Mouse (Mus musculus) embryo, embryonic 11 days (tissue): Measurements from ENCODE around the gene Icmt.

Source experiments
- DNase-seq: peaks from one replicate; pipeline ENCODE4 v3.0.0-alpha.2; 2015

Gene Icmt

GRCm38 (mm10) chr4:152340584-152341284 is 43.7 kb downstream of the Icmt start:
- DNase-seq: peak; percentile 52

DNA sequence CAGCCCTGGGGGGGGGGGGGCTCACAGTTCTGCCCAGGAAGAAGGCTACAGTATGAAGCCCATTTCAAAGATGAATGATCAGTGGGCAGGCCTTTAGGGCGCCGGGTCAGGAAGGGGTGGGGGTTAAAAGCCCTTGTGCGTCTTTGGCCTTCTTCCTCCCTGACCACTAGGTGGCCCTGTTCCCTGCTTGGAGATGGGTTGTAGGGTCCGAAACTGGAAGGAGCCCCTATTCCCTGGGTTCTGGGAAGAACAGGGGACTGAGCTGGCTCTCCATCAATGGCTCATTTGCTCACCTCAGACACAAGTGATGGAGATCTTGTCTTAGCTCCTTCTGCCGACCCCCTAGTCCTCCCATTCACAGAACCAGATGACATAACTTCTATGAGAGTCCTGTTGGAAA is 46.3 kb downstream of the Icmt start:
- DNase-seq: peak; percentile 74

DNA sequence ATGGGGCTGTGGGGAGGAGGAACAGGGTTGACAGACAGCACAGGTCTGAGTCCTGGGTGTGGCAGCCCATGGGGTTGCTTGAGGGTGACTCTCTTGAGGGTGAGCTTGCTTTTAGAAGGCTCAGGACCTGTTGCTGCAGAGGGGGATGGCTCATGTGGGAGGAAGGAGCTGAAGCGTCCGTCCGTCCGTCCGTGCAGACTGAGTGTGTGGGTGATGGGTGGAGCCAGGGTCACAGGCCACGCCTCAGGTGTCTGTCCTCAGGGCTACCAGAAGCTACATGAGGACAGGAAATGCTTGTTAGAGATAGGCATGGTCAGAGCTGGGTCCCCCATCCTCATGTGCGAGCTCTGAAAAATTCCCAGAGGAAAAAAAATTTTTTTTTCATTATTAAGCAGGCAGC is 47.6 kb downstream of the Icmt start:
- DNase-seq: no peak

DNA sequence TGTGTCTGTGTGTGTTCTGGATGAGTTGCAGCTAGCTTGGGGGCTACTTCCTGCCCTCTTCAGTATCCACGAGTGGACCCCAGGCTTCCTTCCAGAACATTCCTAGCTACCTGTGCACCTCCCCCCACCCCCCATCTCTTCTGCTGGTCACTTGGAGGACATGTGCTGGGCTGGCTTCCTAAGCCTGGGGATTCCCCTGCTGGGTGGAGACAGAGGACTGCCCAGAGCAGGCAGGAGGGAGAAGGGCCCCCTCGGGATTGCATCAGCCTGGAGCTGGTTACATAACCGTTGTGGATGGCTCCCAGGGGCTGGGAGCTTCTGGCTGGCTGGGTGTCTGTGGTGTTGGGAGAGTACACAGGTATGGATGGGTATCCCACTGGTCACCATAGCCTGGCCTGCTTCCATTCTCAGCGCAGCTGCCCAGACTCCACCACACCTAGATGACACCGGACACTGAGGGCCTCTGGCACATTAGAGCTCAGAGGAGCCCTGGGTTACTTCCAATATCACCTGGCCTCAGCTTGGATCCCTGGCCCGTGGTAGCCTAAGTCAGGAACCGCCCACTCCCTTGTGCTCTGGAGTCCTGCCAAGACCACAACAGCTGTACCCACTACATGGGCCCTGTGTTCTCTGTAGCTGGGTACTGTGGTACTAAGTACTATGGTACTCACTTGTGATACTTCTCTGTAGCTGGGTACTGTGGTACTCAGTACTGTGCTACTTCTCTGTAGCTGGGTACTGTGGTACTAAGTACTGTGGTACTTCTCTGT is 48.3 kb downstream of the Icmt start:
- DNase-seq: no peak

DNA sequence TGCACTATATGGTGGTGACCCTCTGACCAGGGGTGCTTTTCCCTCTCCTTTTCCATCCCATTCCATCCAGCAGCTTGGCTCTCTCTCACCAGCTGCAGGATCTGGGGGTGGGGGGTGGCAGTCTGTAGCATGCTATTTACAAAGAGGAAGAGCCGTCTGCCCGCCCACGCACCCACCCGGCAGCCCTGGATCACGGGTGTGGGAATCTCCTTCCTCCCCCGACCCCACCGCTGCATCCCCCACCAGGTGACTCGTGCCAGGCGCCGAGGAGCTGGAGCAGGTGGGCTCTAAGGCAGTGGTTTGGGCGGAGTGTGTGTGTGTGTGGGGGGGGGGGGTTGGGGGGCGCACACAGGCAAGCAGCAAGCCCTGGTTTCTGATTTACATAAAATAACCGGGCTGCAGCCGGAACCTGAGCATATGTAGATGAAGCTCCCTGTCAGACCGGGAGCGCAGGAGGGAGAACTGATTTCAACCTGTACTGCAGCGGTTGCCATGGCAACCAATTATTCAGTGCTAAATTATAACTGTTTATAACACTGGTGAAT is 52.9 kb downstream of the Icmt start:
- DNase-seq: peak; percentile 65

DNA sequence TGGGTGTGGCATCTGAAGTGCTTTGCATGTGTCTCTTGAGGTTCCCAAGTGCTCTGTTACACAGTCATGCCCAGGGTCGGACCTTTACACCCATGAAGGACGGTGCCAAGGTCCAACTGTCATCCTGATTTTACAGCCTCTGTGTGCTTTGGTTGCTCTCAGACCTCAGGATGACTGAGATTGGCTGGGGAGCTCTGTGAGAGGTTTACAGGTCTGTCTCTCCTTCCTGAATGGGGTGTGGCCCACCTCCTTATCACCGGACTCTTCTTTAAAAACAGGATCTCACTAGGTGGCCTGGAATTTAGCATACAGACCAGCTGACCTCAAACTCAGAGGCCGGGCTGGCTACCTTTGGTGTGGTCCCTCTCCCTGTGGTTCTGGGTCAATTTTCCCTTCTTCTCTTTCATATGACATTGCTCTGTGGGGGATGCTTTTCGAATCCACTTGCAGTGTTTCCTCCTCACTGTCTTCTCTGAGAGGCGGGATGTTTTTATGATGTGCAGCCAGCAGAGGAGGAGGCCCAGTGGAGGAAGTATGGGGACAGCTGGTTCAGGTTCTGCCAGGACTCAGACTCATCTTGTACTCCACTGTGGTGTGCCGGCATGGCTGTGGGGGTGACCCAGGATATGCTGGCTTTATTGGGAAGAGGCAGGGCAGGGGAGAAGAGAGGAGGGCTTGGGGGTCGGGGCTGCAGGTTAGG is 53.8 kb downstream of the Icmt start:
- DNase-seq: no peak

- DNase-seq: peak; percentile 57
Observed at GRCm38 (mm10) chr4:152351422-152352305, 54.6 kb downstream of the Icmt start.

DNA sequence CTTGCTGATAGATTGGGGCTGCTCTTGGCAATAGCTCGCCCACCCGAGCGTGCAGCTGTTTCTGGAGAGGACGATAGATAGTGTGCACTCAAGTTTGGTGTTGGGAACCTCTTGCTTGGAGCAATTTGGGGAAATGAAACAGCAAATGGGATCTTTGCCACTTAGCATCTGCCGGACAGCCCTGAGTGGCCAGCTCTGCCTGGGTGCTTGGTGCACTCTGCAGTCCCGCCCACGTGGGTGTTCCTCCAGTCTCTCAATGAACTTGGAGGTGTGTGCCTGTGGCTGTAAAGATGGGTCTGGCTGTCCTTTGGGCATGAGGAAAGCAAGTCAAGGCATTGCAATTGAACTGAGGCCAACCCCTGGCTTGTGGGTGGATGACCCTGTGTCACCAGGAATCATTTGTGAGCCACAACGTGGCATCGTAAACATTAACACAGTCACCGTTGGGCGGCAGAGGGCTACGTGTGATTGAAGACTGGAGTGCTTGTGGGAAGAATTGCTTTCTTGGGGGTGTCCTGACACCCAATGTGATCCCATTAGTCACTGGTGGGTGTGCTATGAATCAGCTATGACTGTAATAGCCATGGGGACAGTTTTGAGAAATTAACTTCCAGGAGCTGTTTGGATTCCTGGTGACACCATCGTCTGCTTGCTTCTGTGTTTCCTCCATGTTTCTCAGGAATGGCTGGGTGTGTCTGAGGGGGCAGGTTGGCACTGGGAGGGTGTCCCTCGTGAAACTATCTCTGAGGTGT is 57.0 kb downstream of the Icmt start:
- DNase-seq: no peak

- DNase-seq: no peak
Observed at GRCm38 (mm10) chr4:152355672-152356071, 58.6 kb downstream of the Icmt start.
